Mouse (Mus musculus) heart, embryonic 11.5 days (tissue): ENCODE measurements around the gene Prss30. TPM values are rescaled to one million over a fixed set of nuclear protein-coding genes. Genes with fewer than 3 reads are reported as not detected.

Source experiments
- ATAC-seq: fragments of 200-750 bp; cut with Nextera tagmentation; replicated peaks from 2 replicates; pipeline ENCODE4 v1.8.0; 2017; ENCODE audit warnings: moderate library complexity; ENCODE audit not compliant: insufficient number of reproducible peaks, low FRiP score, low TSS enrichment
- H3K27ac ChIP-seq: fragments of 300-500 bp; sonication (generic); 2 replicates; pipeline ENCODE4 v1.5.1; 2014; ENCODE audit warnings: mild to moderate bottlenecking, low read depth, low read length
- H3K27me3 ChIP-seq: fragments of 300-500 bp; sonication (generic); 2 replicates; pipeline ENCODE4 v1.6.1; 2014; ENCODE audit warnings: mild to moderate bottlenecking, low read length, mixed read lengths; ENCODE audit not compliant: control insufficient read depth, insufficient read depth
- H3K36me3 ChIP-seq: fragments of 300-500 bp; sonication (generic); 2 replicates; pipeline ENCODE4 v1.6.1; 2014; ENCODE audit warnings: mild to moderate bottlenecking, low read length, moderate library complexity, mixed read lengths; ENCODE audit not compliant: control insufficient read depth, insufficient read depth
- H3K4me1 ChIP-seq: fragments of 300-500 bp; sonication (generic); 2 replicates; pipeline ENCODE4 v1.6.1; 2014; ENCODE audit warnings: low read length; ENCODE audit not compliant: control insufficient read depth, insufficient read depth
- H3K4me2 ChIP-seq: fragments of 300-500 bp; sonication (generic); 2 replicates; pipeline ENCODE4 v1.6.1; 2014; ENCODE audit warnings: mild to moderate bottlenecking, moderate library complexity
- H3K4me3 ChIP-seq: fragments of 300-500 bp; sonication (generic); 2 replicates; pipeline ENCODE4 v1.5.1; 2014; ENCODE audit warnings: low read depth, low read length
- H3K9ac ChIP-seq: fragments of 300-500 bp; sonication (generic); 2 replicates; pipeline ENCODE4 v1.6.1; 2014; ENCODE audit warnings: mild to moderate bottlenecking, low read depth, low read length, moderate library complexity
- H3K9me3 ChIP-seq: fragments of 300-500 bp; sonication (generic); replicated peaks from 2 replicates; pipeline ENCODE4 v1.6.1; 2016; ENCODE audit warnings: low read length; ENCODE audit not compliant: control insufficient read depth
- WGBS: fragments of 180-500 bp; shearing (Covaris S2); extraction: QIAGEN DNeasy Blood & Tissue Kit; methylation state at CpG from one replicate; pipeline ENCODE4 v1.1.7; 2014; ENCODE audit not compliant: insufficient replicate concordance; 5-methylcytosine and 5-hydroxymethylcytosine counted together
- polyA plus RNA-seq: library from polyadenylated mRNA; unstranded; fragments of >200 nt; fragmentation: Nextera tagmentation; extraction: Ambion mirVana; gene quantifications from 2 replicates; pipeline ENCODE4 v1.2.1, GENCODE M21; 2014

Prss30 gene
- polyA plus RNA-seq, 1 experiment from 2014 or later, result not detected

DNA sequence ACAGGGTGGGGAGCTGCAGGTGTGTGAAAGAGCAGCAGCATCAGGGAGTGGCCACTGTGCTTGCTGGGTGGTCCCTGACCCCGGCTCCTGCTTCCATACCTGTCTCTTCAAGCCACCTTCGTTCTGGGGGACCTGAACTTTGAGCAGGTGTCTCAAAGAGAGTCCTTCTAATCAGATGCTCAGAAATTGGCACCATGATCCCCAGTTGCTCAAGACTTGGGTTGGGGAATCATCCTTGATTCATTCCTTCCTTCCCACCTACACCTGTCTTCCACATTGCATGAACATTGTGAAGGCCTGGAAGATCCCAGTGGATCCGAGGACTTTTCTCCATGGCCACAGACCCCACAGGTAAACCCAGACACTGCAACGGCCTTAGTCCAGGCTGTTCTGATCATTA is 27.7 kb upstream of the Prss30 start:
- H3K4me3 ChIP-seq, result no peak overlapping the region
- no peaks in the 10 kb centered on the region for H3K4me1 ChIP-seq
- no peak overlapping the region for H3K4me2 ChIP-seq
- ATAC-seq, result no peak
- no peak overlapping the region for H3K27ac ChIP-seq
- no peaks in the 10 kb centered on the region for H3K36me3 ChIP-seq
- no peaks in the 10 kb centered on the region for H3K9me3 ChIP-seq
- H3K9ac ChIP-seq, result no peak overlapping the region
- 63% methylated on average over 4 of the region's 4 CpGs for WGBS
- H3K27me3 ChIP-seq, result no peaks in the 10 kb centered on the region

- 58% methylated on average over 1 of the region's 1 CpGs for WGBS
- Histone ChIP-seq H3K4me3 (no peak overlapping the region), H3K27me3 (no peaks in the 10 kb centered on the region), H3K27ac (no peak overlapping the region), H3K4me2 (no peak overlapping the region), H3K36me3 (no peaks in the 10 kb centered on the region), H3K9me3 (no peaks in the 10 kb centered on the region), H3K9ac (no peak overlapping the region), H3K4me1 (no peaks in the 10 kb centered on the region)
- ATAC-seq, result no peak
Measured at GRCm38 (mm10) chr17:24007391-24007790, 27.0 kb upstream of the Prss30 start.

GRCm38 (mm10) chr17:24006930-24007329 is 26.6 kb upstream of the Prss30 start:
- H3K4me1 ChIP-seq, result no peaks in the 10 kb centered on the region
- no peak overlapping the region for H3K9ac ChIP-seq
- ATAC-seq, result no peak
- no peaks in the 10 kb centered on the region for H3K9me3 ChIP-seq
- H3K27me3 ChIP-seq, result no peaks in the 10 kb centered on the region
- H3K4me3 ChIP-seq, result no peak overlapping the region
- no peak overlapping the region for H3K27ac ChIP-seq
- H3K36me3 ChIP-seq, result no peaks in the 10 kb centered on the region
- no peak overlapping the region for H3K4me2 ChIP-seq
- 53% methylated on average over 2 of the region's 2 CpGs for WGBS

DNA sequence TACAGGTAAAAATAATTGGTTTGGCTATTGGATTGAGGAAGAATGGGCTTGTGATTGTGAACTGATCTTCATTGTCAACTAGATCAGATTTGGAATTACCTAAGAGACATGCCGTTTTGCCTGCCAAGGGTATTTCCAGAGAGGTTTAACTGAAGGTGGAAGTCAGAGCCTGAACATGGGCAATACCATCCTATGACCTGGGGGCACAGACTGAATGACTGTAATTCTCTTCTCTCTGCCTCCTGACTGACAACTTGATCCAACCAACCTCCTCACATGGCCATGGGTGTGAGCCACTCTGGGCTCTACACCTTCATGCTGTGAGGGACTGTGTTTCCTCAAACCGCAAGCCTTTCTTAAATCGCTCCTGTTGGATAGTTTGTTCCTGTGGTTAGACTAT is 24.7 kb upstream of the Prss30 start:
- Histone ChIP-seq H3K9me3 (no peaks in the 10 kb centered on the region), H3K4me2 (no peak overlapping the region), H3K36me3 (no peaks in the 10 kb centered on the region), H3K4me3 (no peak overlapping the region), H3K27me3 (no peaks in the 10 kb centered on the region), H3K27ac (no peak overlapping the region), H3K9ac (no peak overlapping the region), H3K4me1 (no peaks in the 10 kb centered on the region)
- WGBS, result 85% methylated on average over 3 of the region's 3 CpGs
- ATAC-seq, result no peak

DNA sequence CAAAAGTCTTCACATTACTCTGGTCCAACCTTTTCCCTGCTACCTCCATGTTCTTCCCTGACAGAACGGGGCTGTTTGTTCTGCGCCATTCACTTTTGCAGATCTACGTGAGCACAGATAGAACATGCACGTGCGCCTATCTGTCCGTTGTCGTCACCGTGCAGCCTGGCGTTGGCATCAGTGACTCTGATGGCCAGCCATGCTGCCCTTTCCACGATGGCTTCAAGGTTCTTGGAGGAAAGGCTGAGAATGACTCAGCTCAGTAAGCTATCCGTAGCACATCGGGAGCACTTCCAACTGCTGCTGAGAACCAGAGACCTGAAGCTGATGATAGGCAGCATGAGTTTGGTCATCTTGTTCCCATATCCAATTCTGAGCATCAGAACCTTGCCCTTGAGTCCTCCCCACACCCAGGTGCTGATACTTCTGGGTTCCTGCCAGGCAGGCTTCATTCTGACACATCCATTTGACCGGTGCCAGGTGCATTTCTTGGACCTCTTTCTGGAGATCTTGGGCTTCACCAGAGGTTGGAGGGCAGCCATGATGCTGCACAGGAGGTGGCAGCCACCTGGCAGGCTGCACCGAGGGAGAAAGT is 23.8 kb upstream of the Prss30 start:
- no peaks in the 10 kb centered on the region for H3K27me3 ChIP-seq
- no peak for ATAC-seq
- H3K9me3 ChIP-seq, result no peaks in the 10 kb centered on the region
- H3K27ac ChIP-seq, result no peak overlapping the region
- no peak overlapping the region for H3K4me2 ChIP-seq
- H3K36me3 ChIP-seq, result no peaks in the 10 kb centered on the region
- no peak overlapping the region for H3K4me3 ChIP-seq
- no peak overlapping the region for H3K9ac ChIP-seq
- WGBS, result 82% methylated on average over 14 of the region's 14 CpGs
- H3K4me1 ChIP-seq, result no peaks in the 10 kb centered on the region

DNA sequence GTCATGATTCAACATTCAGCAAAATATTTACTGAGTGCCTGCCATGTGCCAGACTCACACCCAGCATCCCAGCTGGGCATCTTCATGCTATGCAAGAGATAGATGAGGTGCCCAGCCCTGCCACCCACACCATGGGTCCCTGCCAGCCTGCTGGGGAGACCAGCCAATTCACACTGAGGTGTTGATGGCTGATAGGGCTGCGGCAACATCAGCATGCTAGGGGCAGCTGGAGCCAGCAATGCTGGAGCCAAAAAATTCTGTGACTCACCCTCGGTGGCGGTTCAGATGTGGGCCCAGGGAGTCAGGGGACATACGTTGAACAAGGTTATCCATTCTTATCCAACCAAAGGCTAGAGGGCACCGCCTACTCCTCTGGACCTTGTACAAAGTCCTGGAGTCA is 20.0 kb upstream of the Prss30 start:
- Histone ChIP-seq H3K9ac (no peak overlapping the region), H3K4me3 (no peak overlapping the region), H3K4me2 (no peak overlapping the region), H3K27ac (no peak overlapping the region), H3K27me3 (peaks cover 7% of the 10 kb centered on the region), H3K9me3 (no peaks in the 10 kb centered on the region), H3K36me3 (no peaks in the 10 kb centered on the region), H3K4me1 (no peaks in the 10 kb centered on the region)
- WGBS, result 15% methylated on average over 5 of the region's 5 CpGs
- no peak for ATAC-seq

- no peaks in the 10 kb centered on the region for H3K36me3 ChIP-seq
- no peak for ATAC-seq
- H3K4me2 ChIP-seq, result no peak overlapping the region
- H3K9ac ChIP-seq, result no peak overlapping the region
- H3K4me3 ChIP-seq, result no peak overlapping the region
- WGBS, result 55% methylated on average over 6 of the region's 6 CpGs
- H3K4me1 ChIP-seq, result no peaks in the 10 kb centered on the region
- no peaks in the 10 kb centered on the region for H3K9me3 ChIP-seq
- peaks cover 11% of the 10 kb centered on the region for H3K27me3 ChIP-seq
- no peak overlapping the region for H3K27ac ChIP-seq
Measured at GRCm38 (mm10) chr17:23998383-23998782, 18.0 kb upstream of the Prss30 start.

- Histone ChIP-seq H3K9ac (no peak within 1 kb of the TSS), H3K27ac (no peak within 1 kb of the TSS), H3K4me2 (no peak within 1 kb of the TSS), H3K36me3 (no peaks in the 10 kb centered on the region), H3K4me1 (no peaks in the 10 kb centered on the region), H3K27me3 (peaks cover 11% of the 10 kb centered on the region), H3K9me3 (no peaks in the 10 kb centered on the region), H3K4me3 (no peak within 1 kb of the TSS)
- 56% methylated on average over 2 of the region's 2 CpGs for WGBS
- ATAC-seq, result no peak
Measured at GRCm38 (mm10) chr17:23997901-23998300, 17.5 kb upstream of the Prss30 start, which contains the start of gene Prss22. Gene Prss22, minus strand, starts transcription at chr17:23998100.

GRCm38 (mm10) chr17:23995421-23995820 is 15.1 kb upstream of the Prss30 start:
- Histone ChIP-seq H3K9ac (no peak overlapping the region), H3K27ac (no peak overlapping the region), H3K4me2 (no peak overlapping the region), H3K27me3 (peaks cover 11% of the 10 kb centered on the region), H3K4me1 (no peaks in the 10 kb centered on the region), H3K36me3 (no peaks in the 10 kb centered on the region), H3K4me3 (no peak overlapping the region), H3K9me3 (no peaks in the 10 kb centered on the region)
- 37% methylated on average over 1 of the region's 1 CpGs for WGBS
- no peak for ATAC-seq
